Mouse (Mus musculus) neural tube, embryonic 11.5 days (tissue): ENCODE measurements around the gene Gsdma3. TPM values are rescaled to one million over a fixed set of nuclear protein-coding genes. Genes with fewer than 3 reads are reported as not detected.
"Not testable (repeated sequence)": the region's sequence is repeated elsewhere in the genome, so short reads cannot be mapped to it uniquely, and the experiment has no call there.

ENCODE experiments used
- ATAC-seq: fragments of 200-750 bp; cut with Nextera tagmentation; 2 replicates; pipeline ENCODE4 v1.8.0; 2017; ENCODE audit warnings: moderate number of reproducible peaks, mild to moderate bottlenecking, moderate TSS enrichment, moderate library complexity; ENCODE audit not compliant: insufficient read depth, low FRiP score, low TSS enrichment
- DNase-seq: peaks from one replicate; pipeline ENCODE4 v3.0.0-alpha.2; 2015; ENCODE audit warnings: low spot score
- H3K27ac ChIP-seq: fragments of 300-500 bp; sonication (generic); 2 replicates; pipeline ENCODE4 v1.5.1; 2014; ENCODE audit warnings: low read depth, mild to moderate bottlenecking, low read length
- H3K27me3 ChIP-seq: fragments of 300-500 bp; sonication (generic); 2 replicates; pipeline ENCODE4 v1.6.1; 2014; ENCODE audit warnings: mild to moderate bottlenecking, low read length, mixed read lengths; ENCODE audit not compliant: control insufficient read depth, insufficient read depth
- H3K36me3 ChIP-seq: fragments of 300-500 bp; sonication (generic); 2 replicates; pipeline ENCODE4 v1.6.1; 2014; ENCODE audit warnings: mild to moderate bottlenecking, low read length, moderate library complexity, mixed read lengths; ENCODE audit not compliant: control insufficient read depth, insufficient read depth
- H3K4me1 ChIP-seq: fragments of 300-500 bp; sonication (generic); 2 replicates; pipeline ENCODE4 v1.6.1; 2014; ENCODE audit warnings: low read length, mixed read lengths; ENCODE audit not compliant: control insufficient read depth, insufficient read depth
- H3K4me2 ChIP-seq: fragments of 300-500 bp; sonication (generic); 2 replicates; pipeline ENCODE4 v1.6.1; 2014; ENCODE audit warnings: low read depth, mild to moderate bottlenecking, moderate library complexity
- H3K4me3 ChIP-seq: fragments of 300-500 bp; sonication (generic); 2 replicates; pipeline ENCODE4 v1.5.1; 2014; ENCODE audit warnings: low read depth, low read length
- H3K9ac ChIP-seq: fragments of 300-500 bp; sonication (generic); 2 replicates; pipeline ENCODE4 v1.6.1; 2014; ENCODE audit warnings: mild to moderate bottlenecking, low read length
- H3K9me3 ChIP-seq: fragments of 300-500 bp; sonication (generic); 2 replicates; pipeline ENCODE4 v1.6.1; 2016; ENCODE audit warnings: low read length; ENCODE audit not compliant: control insufficient read depth
- WGBS: fragments of 180-500 bp; shearing (Covaris S2); extraction: QIAGEN DNeasy Blood & Tissue Kit; methylation state at CpG from one replicate; pipeline ENCODE4 v1.1.7; 2014; 5-methylcytosine and 5-hydroxymethylcytosine counted together
- polyA plus RNA-seq: library from polyadenylated mRNA; unstranded; fragments of >200 nt; fragmentation: Nextera tagmentation; extraction: Ambion mirVana; gene quantifications from 2 replicates; pipeline ENCODE4 v1.2.1, GENCODE M21; 2014

The Gsdma3 gene
- polyA plus RNA-seq, 1 experiment from 2014 or later, result not detected

DNA sequence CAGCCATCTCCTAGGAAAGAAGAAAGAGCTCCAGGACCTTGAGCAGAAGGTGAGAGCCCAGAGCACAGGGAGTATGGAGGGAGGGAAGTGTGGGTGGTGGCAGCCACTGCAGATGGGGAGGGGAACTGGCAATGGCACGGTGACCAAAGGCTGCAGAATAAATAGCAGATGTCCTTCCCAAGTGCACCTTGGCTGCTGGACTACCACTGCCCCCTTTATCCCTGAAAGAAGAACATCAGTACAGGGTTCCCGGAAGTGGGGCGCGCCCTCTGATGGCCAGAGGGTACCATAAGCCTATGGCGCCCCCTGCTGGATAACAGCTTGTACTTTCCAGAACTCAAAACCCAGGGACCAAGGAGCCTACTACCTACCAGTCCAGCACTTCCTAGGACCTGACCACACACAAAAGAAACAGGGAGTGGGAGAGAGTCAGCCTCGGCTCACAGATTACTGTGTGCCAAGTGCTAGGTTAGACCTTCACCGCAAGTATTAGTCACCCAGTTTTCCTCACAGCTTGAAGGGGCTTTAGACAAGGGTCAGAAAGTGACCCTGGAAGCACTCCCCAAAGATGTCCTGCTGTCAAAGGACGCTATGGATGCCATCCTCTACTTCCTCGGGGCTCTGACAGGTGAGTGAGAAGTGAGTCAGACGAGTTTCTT, 9.3 kb downstream of the Gsdma3 start:
- not testable (repeated sequence) for H3K4me3 ChIP-seq, H3K27ac ChIP-seq, H3K4me1 ChIP-seq, H3K36me3 ChIP-seq, H3K4me2 ChIP-seq, ATAC-seq, DNase-seq, H3K27me3 ChIP-seq, H3K9me3 ChIP-seq, H3K9ac ChIP-seq
- 38% methylated on average over 10 of the region's 10 CpGs for WGBS

DNA sequence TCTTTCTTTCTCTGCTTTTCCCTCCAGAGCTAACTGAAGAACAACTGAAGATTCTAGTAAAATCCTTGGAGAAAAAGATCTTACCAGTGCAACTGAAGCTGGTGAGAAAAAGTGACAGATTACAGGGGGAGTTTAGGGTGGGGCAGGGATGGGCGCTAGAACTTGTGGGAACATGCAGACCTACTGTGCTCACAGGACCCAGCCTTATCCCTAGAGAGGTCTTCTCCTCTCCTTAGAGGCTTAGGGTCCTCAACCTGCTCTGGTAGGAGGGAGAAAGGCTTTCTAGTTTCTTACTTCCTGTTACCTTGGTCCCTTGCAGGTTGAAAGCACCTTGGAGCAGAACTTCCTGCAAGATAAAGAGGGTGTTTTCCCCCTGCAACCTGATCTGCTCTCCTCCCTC, 11.3 kb downstream of the Gsdma3 start:
- H3K36me3 ChIP-seq, result no peaks in the 10 kb centered on the region
- no peak for ATAC-seq

GRCm38 (mm10) chr11:98640091-98640490, 13.9 kb downstream of the Gsdma3 start:
- Histone ChIP-seq H3K27me3 (no peaks in the 10 kb centered on the region), H3K27ac (no peak overlapping the region), H3K4me2 (no peak overlapping the region), H3K36me3 (no peaks in the 10 kb centered on the region), H3K9ac (no peak overlapping the region), H3K4me3 (no peak overlapping the region), H3K4me1 (no peaks in the 10 kb centered on the region), H3K9me3 (no peaks in the 10 kb centered on the region)
- ATAC-seq, result no peak
- WGBS, result 66% methylated on average over 5 of the region's 5 CpGs
- no peak for DNase-seq

More for the DNA sequence above, 11.3 kb downstream of the Gsdma3 start:
- 95% methylated on average over 1 of the region's 1 CpGs for WGBS
- H3K27me3 ChIP-seq, result no peaks in the 10 kb centered on the region
- H3K4me2 ChIP-seq, result no peak overlapping the region
- no peaks in the 10 kb centered on the region for H3K9me3 ChIP-seq
- no peak overlapping the region for H3K27ac ChIP-seq
- H3K4me1 ChIP-seq, result no peaks in the 10 kb centered on the region
- H3K4me3 ChIP-seq, result no peak overlapping the region
- DNase-seq, result no peak
- no peak overlapping the region for H3K9ac ChIP-seq

- Histone ChIP-seq H3K4me3 (no peak overlapping the region), H3K4me2 (no peak overlapping the region), H3K9ac (no peak overlapping the region), H3K27me3 (no peaks in the 10 kb centered on the region), H3K9me3 (no peaks in the 10 kb centered on the region), H3K36me3 (no peaks in the 10 kb centered on the region), H3K27ac (no peak overlapping the region), H3K4me1 (no peaks in the 10 kb centered on the region)
- WGBS, result 84% methylated on average over 3 of the region's 3 CpGs
- DNase-seq (no peak), ATAC-seq (no peak)
These were observed 18.6 kb downstream of the Gsdma3 start for GRCm38 (mm10) chr11:98644757-98645156.

DNA sequence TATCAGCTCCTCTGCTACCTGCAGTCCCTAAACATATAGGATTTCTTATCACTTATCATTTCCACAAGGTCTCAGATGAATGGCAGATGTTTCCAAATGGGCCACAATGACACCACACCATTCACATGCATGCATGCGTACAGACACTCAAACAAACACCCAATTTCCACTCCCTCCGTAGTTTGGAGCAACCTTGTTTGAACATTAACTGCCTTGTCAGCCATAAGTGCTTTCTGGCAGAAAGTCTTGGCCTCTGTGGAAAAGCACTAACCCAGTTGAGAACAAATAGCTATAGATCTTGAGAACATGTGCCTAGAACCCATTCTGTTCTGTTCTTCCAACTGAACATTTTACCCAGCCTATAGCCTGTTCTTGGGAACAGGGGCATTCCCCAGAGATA, 19.8 kb downstream of the Gsdma3 start:
- H3K36me3 ChIP-seq, result no peaks in the 10 kb centered on the region
- WGBS, result 83% methylated on average over 2 of the region's 2 CpGs
- H3K9me3 ChIP-seq, result no peaks in the 10 kb centered on the region
- H3K4me3 ChIP-seq, result no peak overlapping the region
- H3K27ac ChIP-seq, result no peak overlapping the region
- H3K9ac ChIP-seq, result no peak overlapping the region
- no peak for ATAC-seq
- no peak overlapping the region for H3K4me2 ChIP-seq
- no peak for DNase-seq
- no peaks in the 10 kb centered on the region for H3K4me1 ChIP-seq
- no peaks in the 10 kb centered on the region for H3K27me3 ChIP-seq

- no peaks in the 10 kb centered on the region for H3K27me3 ChIP-seq
- no peaks in the 10 kb centered on the region for H3K4me1 ChIP-seq
- 70% methylated on average over 2 of the region's 2 CpGs for WGBS
- ATAC-seq, result no peak
- H3K9me3 ChIP-seq, result no peaks in the 10 kb centered on the region
- no peak within 1 kb of the TSS for H3K9ac ChIP-seq
- no peak for DNase-seq
- H3K4me3 ChIP-seq, result no peak within 1 kb of the TSS
- no peak within 1 kb of the TSS for H3K4me2 ChIP-seq
- no peak within 1 kb of the TSS for H3K27ac ChIP-seq
- H3K36me3 ChIP-seq, result no peaks in the 10 kb centered on the region
These were observed 20.3 kb downstream of the Gsdma3 start, which contains the start of gene Gsdma2 for GRCm38 (mm10) chr11:98646459-98646858. Gene Gsdma2 (plus strand): TSS chr11:98646759.

- H3K27me3 ChIP-seq, H3K9ac ChIP-seq, H3K4me2 ChIP-seq, H3K27ac ChIP-seq, H3K4me3 ChIP-seq, H3K36me3 ChIP-seq, ATAC-seq, H3K4me1 ChIP-seq, H3K9me3 ChIP-seq: not testable (repeated sequence)
- peak; percentile 50 for DNase-seq
- 13% methylated on average over 7 of the region's 7 CpGs for WGBS
These were observed 28.9 kb downstream of the Gsdma3 start for GRCm38 (mm10) chr11:98655076-98655475.

GRCm38 (mm10) chr11:98660517-98660916, 34.4 kb downstream of the Gsdma3 start:
- DNase-seq, result peak; percentile 49
- Histone ChIP-seq H3K4me3 (no peak overlapping the region), H3K4me2 (no peak overlapping the region), H3K4me1 (no peaks in the 10 kb centered on the region), H3K27me3 (no peaks in the 10 kb centered on the region), H3K9me3 (no peaks in the 10 kb centered on the region), H3K9ac (no peak overlapping the region), H3K27ac (no peak overlapping the region), H3K36me3 (no peaks in the 10 kb centered on the region)
- WGBS, result 11% methylated on average over 6 of the region's 6 CpGs
- no peak for ATAC-seq

DNA sequence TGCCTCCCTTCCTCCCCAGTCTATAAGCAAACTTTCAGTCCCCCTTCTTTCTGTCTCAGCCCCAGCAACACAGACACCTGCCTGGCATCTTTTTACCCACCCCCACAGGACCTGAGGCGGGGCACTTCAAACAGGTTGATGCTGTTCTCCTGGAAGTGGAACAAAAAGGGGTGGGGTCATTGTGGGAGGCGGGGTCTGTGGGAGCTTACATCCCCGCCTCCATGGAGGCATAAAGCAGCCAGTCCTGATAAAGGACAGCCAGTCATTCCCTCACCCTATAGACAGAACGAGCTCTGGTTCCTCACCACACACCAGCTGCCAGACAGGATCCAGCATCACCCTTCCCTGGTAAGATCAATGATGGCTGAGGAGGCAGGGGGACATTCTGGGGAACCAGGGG, 37.9 kb downstream of the Gsdma3 start, which contains the start of gene Gsdma:
Gene Gsdma, plus strand, starts transcription at position 261 of the 400 bp plus-strand sequence.
- Histone ChIP-seq H3K4me1 (no peaks in the 10 kb centered on the region), H3K27ac (no peak within 1 kb of the TSS)

More for the DNA sequence above, 37.9 kb downstream of the Gsdma3 start, which contains the start of gene Gsdma:
- no peak for DNase-seq
- no peak within 1 kb of the TSS for H3K4me2 ChIP-seq
- 29% methylated on average over 4 of the region's 4 CpGs for WGBS
- no peak within 1 kb of the TSS for H3K4me3 ChIP-seq
- H3K27me3 ChIP-seq, result no peaks in the 10 kb centered on the region
- no peak within 1 kb of the TSS for H3K9ac ChIP-seq
- no peaks in the 10 kb centered on the region for H3K36me3 ChIP-seq
- H3K9me3 ChIP-seq, result no peaks in the 10 kb centered on the region
- ATAC-seq, result no peak
